Mouse (Mus musculus): ENCODE results near the gene Itga3.
"Not testable (repeated sequence)": the region's sequence is repeated elsewhere in the genome, so short reads cannot be mapped to it uniquely, and the experiment has no call there.

Gene Itga3

DNA sequence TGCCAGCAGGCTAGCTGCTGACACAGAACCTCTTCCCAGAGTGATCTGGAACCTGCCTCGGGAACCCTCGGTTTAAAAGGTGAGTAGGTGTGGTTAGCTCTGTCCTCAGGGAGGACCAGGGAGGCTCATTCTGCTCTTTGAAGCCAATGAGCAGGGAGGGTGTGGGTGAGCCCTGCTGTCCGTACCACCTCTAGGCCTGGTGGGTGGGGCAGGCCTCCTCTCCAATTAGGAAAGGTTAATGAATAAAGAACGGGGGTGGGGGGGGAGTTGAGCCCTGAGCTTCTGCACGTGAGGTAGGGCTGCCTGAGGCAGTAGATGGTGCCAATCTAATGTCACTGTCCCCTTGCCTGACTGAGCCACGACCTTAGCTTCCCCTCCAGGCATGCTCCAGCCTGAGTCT, 43.7 kb downstream of the Itga3 start:
- DNase-seq (ENCODE audit: low spot score in 2 of 2): no peak

- DNase-seq (ENCODE audit: low spot score in 2 of 2): no peak
Observed at GRCm38 (mm10) chr11:95027850-95028470, 48.6 kb downstream of the Itga3 start.

- DNase-seq (ENCODE audit: low spot score in 2 of 2): no peak
Observed at GRCm38 (mm10) chr11:95026849-95027248, 49.8 kb downstream of the Itga3 start.

- no peak for DNase-seq (ENCODE audit: low spot score in 2 of 2)
Observed at GRCm38 (mm10) chr11:95026090-95026542, 50.5 kb downstream of the Itga3 start.

DNA sequence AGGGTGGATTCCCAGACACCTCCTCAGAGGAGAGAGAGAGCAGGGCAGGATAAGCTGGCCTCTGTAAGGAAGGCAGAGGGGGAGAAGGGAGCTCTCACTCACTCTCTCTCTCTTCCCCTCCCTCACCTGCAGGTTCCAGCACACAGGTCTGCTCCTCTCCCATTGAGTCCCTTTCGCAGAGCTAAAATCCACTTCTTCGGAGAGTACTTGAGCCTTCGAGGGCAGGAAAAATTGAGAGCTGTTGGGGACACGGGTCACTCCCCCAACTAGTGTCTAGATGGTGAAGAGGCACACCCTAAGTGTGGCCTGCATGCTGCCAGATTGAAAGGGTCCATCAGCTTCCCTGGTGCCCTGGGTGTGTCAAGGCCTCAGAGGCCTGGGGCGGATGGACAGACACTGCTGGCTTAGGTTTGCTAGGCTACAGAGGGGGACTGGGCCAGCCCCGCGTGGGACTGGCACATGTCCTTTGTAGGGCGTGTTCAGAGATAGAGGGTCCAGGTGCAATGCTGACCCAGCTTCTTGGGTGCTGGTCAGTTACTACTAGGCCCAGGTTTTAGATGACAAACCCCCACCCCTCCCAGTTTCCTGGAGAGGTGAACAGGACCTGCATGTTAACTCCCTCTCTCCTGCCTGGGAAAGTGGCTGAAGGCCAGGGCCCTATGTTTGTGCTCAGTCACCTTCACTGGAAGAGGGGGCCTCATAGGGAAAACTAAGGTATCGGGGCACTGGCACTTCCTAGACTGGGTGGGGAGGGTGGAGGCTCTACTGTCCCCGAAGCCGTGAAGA, 51.2 kb downstream of the Itga3 start:
- no peak for DNase-seq (ENCODE audit: low spot score in 2 of 2)

GRCm38 (mm10) chr11:95024439-95025184, 52.0 kb downstream of the Itga3 start:
- no peak for DNase-seq (ENCODE audit: low spot score in 2 of 2)

DNA sequence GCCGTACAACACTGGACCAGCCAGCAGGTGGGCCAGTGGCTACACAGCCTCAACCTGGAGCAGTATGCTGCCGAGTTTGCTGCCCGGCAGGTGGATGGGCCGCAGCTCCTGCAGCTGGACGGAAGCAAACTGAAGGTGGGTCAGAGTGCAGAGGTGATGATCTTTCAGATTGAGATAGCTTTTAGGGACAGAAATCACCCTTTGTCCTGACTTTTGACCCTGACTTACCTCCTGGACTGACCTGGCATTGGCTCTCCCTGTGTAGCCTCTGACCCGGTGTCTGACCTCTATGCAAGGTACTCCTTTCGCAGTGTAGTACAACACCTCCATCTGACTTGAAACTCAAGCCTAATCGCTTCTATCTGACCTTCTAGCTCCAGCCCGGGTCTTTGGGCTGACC, 53.1 kb downstream of the Itga3 start:
- no peak for DNase-seq (ENCODE audit: low spot score in 2 of 2)

- DNase-seq (ENCODE audit: low spot score in 2 of 2): no peak
Observed at GRCm38 (mm10) chr11:95022237-95022992, 54.2 kb downstream of the Itga3 start.

GRCm38 (mm10) chr11:95015484-95015883, 61.1 kb downstream of the Itga3 start:
- no peak for DNase-seq (ENCODE audit: low spot score in 2 of 2)

DNA sequence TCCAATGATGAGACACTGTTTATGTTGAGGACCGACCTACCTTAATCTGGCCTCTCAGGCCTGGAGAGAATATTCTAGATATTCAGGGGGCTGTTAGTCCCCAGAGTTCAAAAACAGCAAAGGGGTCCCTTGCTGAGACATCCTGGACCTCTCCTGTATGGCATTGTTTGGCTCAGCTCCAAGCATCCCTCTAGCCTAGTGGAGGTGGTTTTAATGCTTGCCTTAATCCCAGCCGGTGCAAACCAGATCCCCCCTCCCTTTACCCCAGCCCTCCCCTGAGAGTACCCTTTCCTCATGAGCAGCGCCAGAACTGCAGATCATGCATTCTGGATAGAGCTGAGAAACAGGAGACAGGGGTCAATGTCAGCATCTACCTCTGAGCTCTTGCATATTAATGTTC, 64.1 kb downstream of the Itga3 start:
- DNase-seq (ENCODE audit: low spot score in 2 of 2): no peak

DNA sequence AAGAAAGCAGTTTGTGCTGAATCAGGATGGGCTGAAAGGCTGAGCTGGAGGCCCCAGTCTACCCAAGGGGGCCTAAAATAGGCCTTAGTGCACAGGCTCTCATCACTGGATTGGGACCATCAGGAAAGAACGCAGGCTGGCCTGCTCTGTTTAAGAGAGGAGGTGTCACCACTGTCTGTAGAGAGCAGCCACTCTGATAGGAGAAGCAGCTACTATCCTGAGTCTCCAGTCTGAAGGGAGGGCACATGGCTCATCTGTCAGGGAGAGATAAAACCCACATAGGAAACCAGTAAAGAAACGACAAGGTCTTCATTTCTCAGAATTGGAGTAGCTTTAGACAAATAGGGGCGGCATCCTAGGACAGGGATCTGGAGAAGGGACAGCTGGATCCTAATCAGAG, 64.5 kb downstream of the Itga3 start:
- DNase-seq (ENCODE audit: low spot score in 2 of 2): no peak

DNA sequence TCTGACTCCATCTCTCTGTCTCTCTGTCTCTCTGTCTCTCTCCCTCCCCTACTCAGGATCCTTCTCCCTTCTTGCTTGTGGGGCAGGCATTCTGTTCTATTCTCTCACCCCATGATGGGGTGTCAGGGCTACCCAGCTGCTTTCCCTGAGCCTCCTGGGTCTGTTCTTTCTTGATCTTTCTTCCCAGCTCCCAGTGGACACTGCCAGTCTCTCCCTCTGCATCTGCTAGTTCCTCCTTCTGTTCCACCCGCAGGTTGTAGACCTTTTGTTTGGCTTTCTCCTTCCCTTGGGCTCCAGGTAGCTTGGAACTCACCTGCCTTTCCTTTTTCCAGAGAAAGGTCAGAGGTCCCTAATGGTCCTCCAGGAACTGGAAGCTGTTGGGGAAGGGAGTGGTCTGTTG, 65.2 kb downstream of the Itga3 start:
- DNase-seq (ENCODE audit: low spot score in 2 of 2): no peak

DNA sequence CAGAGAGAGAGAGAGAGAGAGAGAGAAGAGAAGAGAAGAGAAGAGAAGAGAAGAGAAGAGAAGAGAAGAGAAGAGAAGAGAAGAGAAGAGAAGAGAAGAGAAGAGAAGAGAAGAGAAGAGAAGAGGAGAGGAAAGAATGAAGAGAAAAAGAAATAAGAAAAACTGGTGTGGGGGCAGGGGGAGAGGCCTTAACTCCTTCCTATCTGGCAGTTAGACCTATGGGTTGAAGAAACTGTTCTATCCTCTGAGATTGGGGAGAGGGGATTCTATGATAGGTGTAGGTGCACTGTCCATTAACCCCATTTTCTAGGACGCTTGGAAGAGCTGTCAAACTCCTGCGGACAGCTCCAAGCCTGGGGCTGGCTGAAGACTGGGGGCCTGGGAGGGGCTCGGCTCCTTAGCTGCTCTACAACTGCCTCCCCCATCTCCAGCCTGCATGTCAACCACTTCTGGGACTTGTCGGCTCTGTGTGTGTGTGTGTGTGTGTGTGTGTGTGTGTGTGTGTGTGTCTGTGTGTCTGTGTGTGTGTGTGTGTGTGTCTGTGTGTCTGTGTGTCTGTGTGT, 65.7 kb downstream of the Itga3 start:
- DNase-seq (ENCODE audit: low spot score in 2 of 2): not testable (repeated sequence)

DNA sequence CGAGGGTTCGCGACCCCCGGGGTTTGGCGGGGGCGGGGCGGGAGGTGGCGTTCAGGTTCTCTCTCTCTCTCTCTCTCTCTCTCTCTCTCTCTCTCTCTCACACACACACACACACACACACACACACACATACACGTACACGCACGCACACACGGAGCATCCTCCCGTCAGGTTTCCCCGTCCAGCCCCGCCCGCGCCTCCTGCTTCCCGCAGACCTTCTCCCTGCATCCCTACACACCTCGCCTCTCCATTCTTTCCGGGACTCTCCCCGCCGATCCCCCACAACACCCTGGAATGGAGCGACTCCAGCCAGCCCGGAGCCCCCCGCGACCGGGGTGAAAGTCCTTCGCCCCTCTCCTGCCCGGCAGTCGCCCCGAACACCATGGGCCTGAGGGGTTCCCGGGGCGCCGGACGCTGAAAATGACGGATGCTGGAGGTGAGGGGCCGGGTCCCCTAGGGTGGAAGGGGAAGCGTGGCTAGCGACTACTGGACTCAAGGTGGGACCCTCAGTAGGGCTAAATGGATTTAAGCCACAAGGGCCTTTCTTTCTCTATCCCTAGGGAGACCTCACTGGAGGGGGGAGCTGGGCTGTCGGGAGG, 66.4 kb downstream of the Itga3 start:
- DNase-seq (ENCODE audit: low spot score in 2 of 2): no peak

- DNase-seq (ENCODE audit: low spot score in 2 of 2): no peak
Observed at GRCm38 (mm10) chr11:95009629-95010014, 67.0 kb downstream of the Itga3 start, which contains the start of gene Samd14. Gene Samd14, plus strand, starts transcription at chr11:95009879.

GRCm38 (mm10) chr11:95008661-95009628, 67.7 kb downstream of the Itga3 start:
- no peak for DNase-seq (ENCODE audit: low spot score in 2 of 2)

DNA sequence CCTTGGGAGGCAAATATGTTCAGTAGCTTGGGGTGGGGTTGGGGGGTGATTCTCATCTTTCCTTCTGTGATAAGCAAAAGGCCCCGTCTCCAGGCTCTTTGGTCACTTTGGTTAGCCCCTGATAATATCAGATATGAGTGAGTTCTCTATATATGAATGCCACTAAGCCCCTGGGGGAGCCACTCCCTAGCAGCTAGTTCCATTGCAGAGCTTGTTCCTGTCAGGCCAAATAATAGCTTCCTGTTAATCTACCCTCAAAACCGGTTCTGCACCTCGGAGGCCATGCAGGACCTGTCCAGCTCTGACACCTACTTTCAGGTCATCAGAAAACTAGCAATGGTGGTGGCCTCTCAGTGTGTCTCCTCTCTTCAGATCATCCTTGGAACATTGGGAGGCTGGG, 69.2 kb downstream of the Itga3 start:
- no peak for DNase-seq (ENCODE audit: low spot score in 2 of 2)

DNA sequence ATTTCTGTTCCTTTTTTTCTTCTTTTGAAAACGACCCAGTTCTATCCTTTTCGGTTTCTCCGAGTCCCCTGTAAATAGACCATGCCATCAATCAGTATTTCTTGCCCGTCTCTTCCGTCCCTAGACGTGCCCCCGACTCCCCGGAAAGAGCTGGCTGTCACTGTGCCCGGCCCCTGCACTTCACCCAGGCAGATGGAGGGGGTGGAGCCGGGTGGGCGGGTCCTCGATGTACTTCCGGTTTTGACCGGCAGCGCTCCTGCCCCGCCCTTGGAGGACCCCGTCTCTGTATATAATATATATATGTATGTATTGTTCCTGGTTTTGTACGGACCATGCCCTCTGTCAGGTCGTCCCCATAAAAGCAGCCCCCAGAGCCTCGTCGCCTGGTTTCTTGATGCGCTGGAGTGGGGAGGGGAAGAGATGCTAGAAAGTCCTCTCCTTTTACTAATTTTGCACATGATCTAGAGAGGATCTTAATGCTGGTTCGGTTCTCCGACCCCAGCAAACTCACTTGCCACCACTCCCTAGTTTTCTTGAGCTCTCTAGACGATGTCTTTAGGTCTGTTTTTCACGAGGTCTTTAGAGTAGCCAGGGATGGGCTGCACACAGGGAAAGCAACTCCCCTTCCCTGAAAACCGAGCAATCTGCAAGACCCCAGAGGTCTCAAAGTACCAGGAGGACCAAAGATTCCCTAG, 69.9 kb downstream of the Itga3 start:
- DNase-seq (ENCODE audit: low spot score in 2 of 2): peak; percentile 74

DNA sequence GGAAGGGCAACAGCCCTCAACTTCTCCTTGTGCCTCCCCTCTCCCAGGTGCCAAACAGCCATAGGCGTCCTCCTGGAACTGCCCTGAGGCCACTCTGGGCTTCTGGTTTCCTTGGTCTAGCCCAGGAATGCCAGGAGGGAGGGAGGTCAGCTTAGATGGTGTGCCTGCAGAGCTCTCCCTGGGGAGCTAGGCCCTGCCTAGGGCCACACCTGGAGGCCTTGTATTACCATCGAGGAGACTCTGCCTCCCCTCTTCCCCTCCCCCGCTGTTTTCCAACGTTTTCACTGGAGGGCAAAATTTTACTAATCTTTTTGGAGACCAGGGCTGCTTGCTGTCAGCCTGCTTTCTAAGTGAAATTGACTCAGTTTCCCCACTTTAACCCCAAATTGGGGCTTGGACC, 70.6 kb downstream of the Itga3 start:
- DNase-seq (ENCODE audit: low spot score in 2 of 2): no peak

GRCm38 (mm10) chr11:95004937-95005198, 71.7 kb downstream of the Itga3 start:
- DNase-seq (ENCODE audit: low spot score in 2 of 2): no peak
